Mouse (Mus musculus) MEL (cell line): ENCODE data around the gene Fbxw4. TPM values are rescaled to one million over a fixed set of nuclear protein-coding genes. Genes with fewer than 3 reads are reported as not detected.

Experiments
- DNase-seq: peaks from one replicate; pipeline ENCODE4 v3.0.0; 2011; ENCODE audit warnings: low read depth, low spot score
- H3K27ac ChIP-seq: 2 replicates; pipeline ENCODE4 v1.5.1; 2012; ENCODE audit warnings: low read depth, mild to moderate bottlenecking, control low read depth, low read length, moderate library complexity; ENCODE audit not compliant: control insufficient read depth
- H3K27me3 ChIP-seq, 2 experiments: fragments of 150-350 bp in 1 of 2; sonication (generic) in 1 of 2; 2 replicates each; pipeline ENCODE4 v1.6.1; 2012; ENCODE audit warnings: low read length in 2 of 2, mild to moderate bottlenecking in 2 of 2, improper control_type of control experiment in 1 of 2, moderate library complexity in 1 of 2; ENCODE audit not compliant: insufficient read depth in 2 of 2, control insufficient read depth in 1 of 2
- H3K36me3 ChIP-seq, 2 experiments: 2 replicates each; pipeline ENCODE4 v1.6.1; 2012 to 2014; ENCODE audit warnings: low read length in 2 of 2, improper control_type of control experiment in 1 of 2, inconsistent platforms in 1 of 2, mild to moderate bottlenecking in 1 of 2; ENCODE audit not compliant: insufficient read depth in 2 of 2, control insufficient read depth in 1 of 2
- H3K4me1 ChIP-seq, 2 experiments: fragments of 150-350 bp in 1 of 2; sonication (generic) in 1 of 2; 2 replicates each; pipeline ENCODE4 v1.6.1; 2012; ENCODE audit warnings: low read length in 2 of 2, improper control_type of control experiment in 1 of 2, mild to moderate bottlenecking in 1 of 2; ENCODE audit not compliant: insufficient read depth in 2 of 2, control insufficient read depth in 1 of 2
- H3K4me3 ChIP-seq, 2 experiments: fragments of 150-350 bp in 1 of 2; sonication (generic) in 1 of 2; 2 replicates each; pipeline ENCODE4 v1.5.1; 2012; ENCODE audit warnings: low read depth in 2 of 2, low read length in 2 of 2, mild to moderate bottlenecking in 2 of 2, moderate library complexity in 2 of 2, control low read depth in 1 of 2, improper control_type of control experiment in 1 of 2; ENCODE audit not compliant: control insufficient read depth in 1 of 2, insufficient read depth in 1 of 2
- H3K79me2 ChIP-seq: 2 replicates; pipeline ENCODE4 v1.6.1; 2012; ENCODE audit warnings: mild to moderate bottlenecking, low read length, moderate library complexity; ENCODE audit not compliant: control insufficient read depth, poor library complexity, insufficient read depth
- H3K9ac ChIP-seq: 2 replicates; pipeline ENCODE4 v1.6.1; 2012; ENCODE audit warnings: low read depth, mild to moderate bottlenecking, control low read depth, low read length, moderate library complexity; ENCODE audit not compliant: control insufficient read depth, poor library complexity, severe bottlenecking
- H3K9me3 ChIP-seq: fragments of 150-350 bp; sonication (generic); replicated peaks from 2 replicates; pipeline ENCODE4 v1.6.1; 2012; ENCODE audit warnings: mild to moderate bottlenecking, low read length, improper control_type of control experiment, moderate library complexity; ENCODE audit not compliant: insufficient read depth
- BHLHE40 ChIP-seq: IDR thresholded peaks from 2 replicates; pipeline ENCODE4 v1.6.1; 2012; ENCODE audit warnings: low read depth, mild to moderate bottlenecking, inconsistent platforms, low read length, improper control_type of control experiment, borderline replicate concordance
- CHD1 ChIP-seq: IDR thresholded peaks from 2 replicates; pipeline ENCODE4 v1.6.1; 2012; ENCODE audit warnings: low read depth, mild to moderate bottlenecking, inconsistent platforms, low read length, improper control_type of control experiment
- CHD2 ChIP-seq: IDR thresholded peaks from 2 replicates; pipeline ENCODE4 v1.6.1; 2011; ENCODE audit warnings: low read length, improper control_type of control experiment
- E2F4 ChIP-seq: IDR thresholded peaks from 2 replicates; pipeline ENCODE4 v1.6.1; 2011; ENCODE audit warnings: low read depth, low read length, improper control_type of control experiment, borderline replicate concordance
- EP300 ChIP-seq, 2 experiments: IDR thresholded peaks; 2 replicates each; pipeline ENCODE4 v1.6.1; 2011; ENCODE audit warnings: improper control_type of control experiment in 2 of 2, low read length in 2 of 2, low read depth in 1 of 2, mild to moderate bottlenecking in 1 of 2
- ETS1 ChIP-seq: IDR thresholded peaks from 2 replicates; pipeline ENCODE4 v1.6.1; 2012; ENCODE audit warnings: low read depth, mild to moderate bottlenecking, inconsistent platforms, low read length, improper control_type of control experiment, moderate library complexity
- GABPA ChIP-seq: IDR thresholded peaks from 2 replicates; pipeline ENCODE4 v1.6.1; 2012; ENCODE audit warnings: low read depth, mild to moderate bottlenecking, inconsistent platforms, low read length, improper control_type of control experiment, moderate library complexity
- GATA1 ChIP-seq: IDR thresholded peaks from 2 replicates; pipeline ENCODE4 v1.6.1; 2011; ENCODE audit warnings: low read depth, low read length, improper control_type of control experiment
- JUND ChIP-seq: IDR thresholded peaks from 2 replicates; pipeline ENCODE4 v1.6.1; 2011; ENCODE audit warnings: low read depth, mild to moderate bottlenecking, improper control_type of control experiment, low read length
- KAT2A ChIP-seq: conservative IDR thresholded peaks from 2 replicates; pipeline ENCODE4 v1.6.1; 2012; ENCODE audit warnings: low read depth, low read length, improper control_type of control experiment, inconsistent platforms
- MAFK ChIP-seq: IDR thresholded peaks from 2 replicates; pipeline ENCODE4 v1.6.1; 2011; ENCODE audit warnings: low read depth, mild to moderate bottlenecking, low read length, improper control_type of control experiment, borderline replicate concordance
- MAX ChIP-seq: IDR thresholded peaks from 2 replicates; pipeline ENCODE4 v1.6.1; 2011; ENCODE audit warnings: low read length, improper control_type of control experiment
- MAZ ChIP-seq: IDR thresholded peaks from 2 replicates; pipeline ENCODE4 v1.6.1; 2012; ENCODE audit warnings: low read depth, mild to moderate bottlenecking, inconsistent platforms, low read length, improper control_type of control experiment
- MYB ChIP-seq: IDR thresholded peaks from 2 replicates; pipeline ENCODE4 v1.6.1; 2011; ENCODE audit warnings: mild to moderate bottlenecking, low read depth, low read length, improper control_type of control experiment
- MYC ChIP-seq: IDR thresholded peaks from 2 replicates; pipeline ENCODE4 v1.6.1; 2011; ENCODE audit warnings: low read depth, mild to moderate bottlenecking, low read length, improper control_type of control experiment, moderate library complexity
- NELFE ChIP-seq: IDR thresholded peaks from 2 replicates; pipeline ENCODE4 v1.6.1; 2011; ENCODE audit warnings: low read depth, low read length, improper control_type of control experiment
- POLR2AphosphoS2 ChIP-seq: IDR thresholded peaks from 2 replicates; pipeline ENCODE4 v1.6.1; 2011; ENCODE audit warnings: low read length, improper control_type of control experiment
- RAD21 ChIP-seq: IDR thresholded peaks from 2 replicates; pipeline ENCODE4 v1.6.1; 2011; ENCODE audit warnings: mild to moderate bottlenecking, low read depth, low read length, improper control_type of control experiment
- RCOR1 ChIP-seq: IDR thresholded peaks from 2 replicates; pipeline ENCODE4 v1.6.1; 2012; ENCODE audit warnings: low read depth, mild to moderate bottlenecking, inconsistent platforms, low read length, improper control_type of control experiment
- SIN3A ChIP-seq: IDR thresholded peaks from 2 replicates; pipeline ENCODE4 v1.6.1; 2012; ENCODE audit warnings: low read length, improper control_type of control experiment, inconsistent platforms
- TBP ChIP-seq: IDR thresholded peaks from 2 replicates; pipeline ENCODE4 v1.8.0; 2011; ENCODE audit warnings: low read depth, low read length, improper control_type of control experiment
- TCF12 ChIP-seq: IDR thresholded peaks from 2 replicates; pipeline ENCODE4 v1.6.1; 2014; ENCODE audit warnings: low read depth, mild to moderate bottlenecking, inconsistent platforms, low read length, improper control_type of control experiment, moderate library complexity
- UBTF ChIP-seq: IDR thresholded peaks from 2 replicates; pipeline ENCODE4 v1.6.1; 2012; ENCODE audit warnings: low read depth, mild to moderate bottlenecking, inconsistent platforms, low read length, improper control_type of control experiment, moderate library complexity, borderline replicate concordance; ENCODE audit not compliant: insufficient read depth
- USF2 ChIP-seq, 2 experiments: IDR thresholded peaks; 2 replicates each; pipeline ENCODE4 v1.6.1; 2011 to 2012; ENCODE audit warnings: improper control_type of control experiment in 2 of 2, low read length in 2 of 2, borderline replicate concordance in 1 of 2, inconsistent platforms in 1 of 2, low read depth in 1 of 2, mild to moderate bottlenecking in 1 of 2; ENCODE audit not compliant: insufficient read depth in 1 of 2
- ZC3H11A ChIP-seq: IDR thresholded peaks from 2 replicates; pipeline ENCODE4 v1.6.1; 2012; ENCODE audit warnings: low read depth, mild to moderate bottlenecking, inconsistent platforms, low read length, improper control_type of control experiment
- ZMIZ1 ChIP-seq: IDR thresholded peaks from 2 replicates; pipeline ENCODE4 v1.6.1; 2012; ENCODE audit warnings: low read depth, mild to moderate bottlenecking, inconsistent platforms, low read length, improper control_type of control experiment, moderate library complexity
- ZNF384 ChIP-seq: IDR thresholded peaks from 2 replicates; pipeline ENCODE4 v1.6.1; 2012; ENCODE audit warnings: low read depth, mild to moderate bottlenecking, inconsistent platforms, low read length, improper control_type of control experiment
- polyA plus RNA-seq, 2 experiments: library from polyadenylated mRNA; stranded (reverse) in 1 of 2; unstranded in 1 of 2; fragments of >175 nt in 1 of 2; fragments of >200 nt in 1 of 2; gene quantifications; 2 replicates each; pipeline versions ENCODE4 v1.2.1 to v1.2.4; 2012; ENCODE audit warnings: low replicate concordance in 2 of 2, low read depth in 1 of 2; ENCODE audit not compliant: insufficient read length in 2 of 2, insufficient read depth in 1 of 2, missing spikeins in 1 of 2
- total RNA-seq: library from RNA; depleted of rRNA; stranded (reverse); fragments of 300-350 nt; gene quantifications from 2 replicates; pipeline ENCODE4 v1.2.3, GENCODE M21; 2012

The Fbxw4 gene
- total and polyA plus RNA-seq, 3 experiments = 12.4 to 45.3 TPM; not detected in 1

DNA sequence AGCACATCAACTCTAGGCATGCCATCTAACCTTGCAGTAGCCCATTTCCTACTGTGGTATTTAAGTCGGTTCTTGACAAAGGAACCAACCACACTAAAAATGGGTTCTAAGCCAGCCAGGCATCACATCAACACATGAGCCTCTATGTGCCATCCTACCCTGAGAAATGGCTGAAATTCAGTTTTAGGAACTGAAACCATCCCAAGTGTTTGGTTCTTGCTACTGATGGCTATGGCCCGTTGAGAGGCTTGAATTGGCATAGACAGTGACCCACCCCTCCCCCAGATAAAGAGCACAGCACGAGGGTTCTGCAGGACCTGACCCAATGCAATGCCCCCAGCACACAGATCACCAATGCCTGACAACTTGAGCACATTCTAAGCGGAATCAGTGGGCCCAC is 36.4 kb downstream of the Fbxw4 start:
- H3K27ac ChIP-seq = no peak overlapping the region
- no peaks in the 10 kb centered on the region for H3K27me3 ChIP-seq
- H3K36me3 ChIP-seq = no peaks in the 10 kb centered on the region
- no peaks in the 10 kb centered on the region for H3K9me3 ChIP-seq
- no peaks in the 10 kb centered on the region for H3K79me2 ChIP-seq
- TF ChIP-seq CHD1 = no peak
- TF ChIP-seq POLR2AphosphoS2 = no peak
- no peak for TF ChIP-seq ETS1
- TF ChIP-seq TCF12 = no peak
- no peak for TF ChIP-seq RCOR1
- no peak for TF ChIP-seq RAD21
- no peak for TF ChIP-seq MYB
- TF ChIP-seq MAZ = no peak
- TF ChIP-seq CHD2 = no peak
- TF ChIP-seq ZMIZ1 = no peak
- TF ChIP-seq JUND = no peak
- TF ChIP-seq MAFK = no peak
- TF ChIP-seq UBTF = no peak
- H3K4me3 ChIP-seq = no peak overlapping the region
- no peak overlapping the region for H3K9ac ChIP-seq
- no peak for DNase-seq
- no peaks in the 10 kb centered on the region for H3K4me1 ChIP-seq

DNA sequence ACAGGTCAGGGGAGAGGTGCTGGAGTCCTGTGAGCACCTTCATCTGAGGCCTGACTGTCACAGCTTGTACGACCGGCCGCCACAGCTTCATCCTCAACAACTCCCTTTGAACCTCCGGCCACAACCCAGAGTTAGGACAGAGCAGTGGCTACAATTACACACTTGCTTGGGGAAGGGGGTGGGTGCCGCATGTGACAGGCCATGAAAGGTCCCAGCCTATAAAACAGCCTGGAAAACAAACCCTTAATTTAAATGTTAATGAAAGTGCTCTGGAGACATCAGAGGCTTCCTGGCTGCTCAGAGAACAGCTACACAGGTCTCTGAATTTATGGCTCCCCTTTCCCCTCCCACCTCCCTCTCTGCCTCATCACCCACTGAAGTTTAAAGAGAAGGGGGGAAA is 38.0 kb downstream of the Fbxw4 start:
- no peaks in the 10 kb centered on the region for H3K9me3 ChIP-seq

More for the DNA sequence above, 38.0 kb downstream of the Fbxw4 start:
- no peak for DNase-seq
- H3K4me3 ChIP-seq = no peak overlapping the region
- no peak overlapping the region for H3K9ac ChIP-seq
- no peaks in the 10 kb centered on the region for H3K27me3 ChIP-seq
- no peak for TF ChIP-seq NELFE
- no peak for TF ChIP-seq GATA1
- TF ChIP-seq MAZ = no peak
- TF ChIP-seq EP300 (IDR thresholded peaks at IDR 0.05; ENCODE audit: low read depth in 1 of 2, low read length in 2 of 2) = no peak
- no peak for TF ChIP-seq SIN3A
- TF ChIP-seq ZNF384 = no peak
- no peak for TF ChIP-seq ZC3H11A
- no peak for TF ChIP-seq MAX
- TF ChIP-seq JUND = no peak
- no peak for TF ChIP-seq MYC
- no peak for TF ChIP-seq E2F4
- no peak for TF ChIP-seq BHLHE40
- no peak for TF ChIP-seq TBP
- TF ChIP-seq USF2 (IDR thresholded peaks at IDR 0.05; ENCODE audit: borderline replicate concordance in 1 of 2, insufficient read depth in 1 of 2, low read depth in 1 of 2, low read length in 2 of 2) = no peak
- no peak for TF ChIP-seq KAT2A
- no peak for TF ChIP-seq GABPA
- TF ChIP-seq CHD2 = no peak
- no peaks in the 10 kb centered on the region for H3K79me2 ChIP-seq
- no peaks in the 10 kb centered on the region for H3K4me1 ChIP-seq
- H3K27ac ChIP-seq = no peak overlapping the region
- no peaks in the 10 kb centered on the region for H3K36me3 ChIP-seq
